14 mouse cellular contexts compared by ENCODE assay signal in genomic region chr7:48965796-48966512, GRCm38 (mm10). TPM values are rescaled to one million over a fixed set of nuclear protein-coding genes. Genes with fewer than 3 reads are reported as not detected.
DNase-seq lines count a peak whose midpoint lies in the region; ATAC-seq and TF ChIP-seq lines count a peak whose summit lies in the region.
"Had no signal": no experiment of that assay in that cellular context is flagged by ENCODE, and none has a peak within 500 bp of the region (broad histone marks: within the 10 kb centered on the region; RNA-seq: fewer than 3 reads in every experiment).

No protein-coding gene starts in this region.

- ATAC-seq in forebrain, embryonic 14.5 days, result peak; percentile 60; the same call in 1 of the 2 replicates
- no peak for ATAC-seq in forebrain, embryonic 11.5 days (replicated peaks; ENCODE audit: low FRiP score)
- peak; percentile 75 for ATAC-seq in midbrain, embryonic 12.5 days (ENCODE audit: low FRiP score, low read depth)

- no peak overlapping the region for H3K9ac ChIP-seq in forebrain, embryonic 14.5 days (ENCODE audit: low read length)
- H3K9ac ChIP-seq in forebrain, embryonic 11.5 days (ENCODE audit: low read length), result no peak overlapping the region
- peak overlapping the region; percentile 39; the same call in 1 of the 2 replicates for H3K9ac ChIP-seq in midbrain, embryonic 12.5 days (replicated peaks)
- H3K9ac ChIP-seq: limb, embryonic 12.5 days had no signal

- TF ChIP-seq CTCF in olfactory bulb, adult 2 months (IDR thresholded peaks at IDR 0.05; ENCODE audit: insufficient read depth, low read depth, low read length), result no peak

- H3K27ac ChIP-seq in forebrain, embryonic 14.5 days (ENCODE audit: low read depth, low read length), result no peak overlapping the region
- H3K27ac ChIP-seq in forebrain, embryonic 11.5 days (ENCODE audit: low read depth, low read length), result no peak overlapping the region
- peak overlapping the region; percentile 78 for H3K27ac ChIP-seq in hindbrain, embryonic 10.5 days
- peak overlapping the region; percentile 60 for H3K27ac ChIP-seq in midbrain, embryonic 12.5 days (replicated peaks)
- H3K27ac ChIP-seq in olfactory bulb, adult 2 months (ENCODE audit: insufficient read depth, low read depth, low read length), result no peak overlapping the region
- H3K27ac ChIP-seq: limb, embryonic 12.5 days had no signal

- no peak overlapping the region for H3K4me3 ChIP-seq in forebrain, embryonic 14.5 days (ENCODE audit: low read depth, low read length)
- H3K4me3 ChIP-seq in forebrain, embryonic 11.5 days (ENCODE audit: low read depth, low read length), result no peak overlapping the region
- H3K4me3 ChIP-seq in hindbrain, embryonic 10.5 days, result peak overlapping the region; percentile 29
- peak overlapping the region; percentile 20 for H3K4me3 ChIP-seq in midbrain, embryonic 12.5 days
- H3K4me3 ChIP-seq in olfactory bulb, adult 2 months (ENCODE audit: insufficient read depth, low read depth, low read length), result peak overlapping the region; percentile 19
- H3K4me3 ChIP-seq: limb, embryonic 12.5 days had no signal

- no peak overlapping the region for H3K4me2 ChIP-seq in forebrain, embryonic 14.5 days (ENCODE audit: low read length)
- H3K4me2 ChIP-seq in forebrain, embryonic 11.5 days (ENCODE audit: low read depth, low read length, severe bottlenecking), result no peak overlapping the region
- H3K4me2 ChIP-seq in midbrain, embryonic 12.5 days (replicated peaks), result peak overlapping the region; percentile 47
- H3K4me2 ChIP-seq: limb, embryonic 12.5 days had no signal

- no peaks in the 10 kb centered on the region for H3K4me1 ChIP-seq in forebrain, embryonic 14.5 days (ENCODE audit: control insufficient read depth, insufficient read depth, low read length)
- H3K4me1 ChIP-seq in forebrain, embryonic 11.5 days (replicated peaks; ENCODE audit: control insufficient read depth, insufficient read depth, low read length), result no peaks in the 10 kb centered on the region; the same call in 1 of the 2 replicates
- peaks cover 87% of the 10 kb centered on the region for H3K4me1 ChIP-seq in hindbrain, embryonic 10.5 days (replicated peaks)
- H3K4me1 ChIP-seq in midbrain, embryonic 12.5 days, result peaks cover 70% of the 10 kb centered on the region
- peaks cover 42% of the 10 kb centered on the region for H3K4me1 ChIP-seq in olfactory bulb, adult 2 months (ENCODE audit: control insufficient read depth, insufficient read depth, low read length)
- H3K4me1 ChIP-seq: limb, embryonic 12.5 days had no signal

- peaks cover 15% of the 10 kb centered on the region for H3K27me3 ChIP-seq in forebrain, embryonic 14.5 days (replicated peaks; ENCODE audit: control insufficient read depth, insufficient read depth, low read length)
- H3K27me3 ChIP-seq in forebrain, embryonic 11.5 days (ENCODE audit: control insufficient read depth, insufficient read depth, low read length), result peaks cover 19% of the 10 kb centered on the region
- peaks cover 52% of the 10 kb centered on the region for H3K27me3 ChIP-seq in hindbrain, embryonic 10.5 days (ENCODE audit: insufficient read depth, poor library complexity, severe bottlenecking)
- H3K27me3 ChIP-seq in midbrain, embryonic 12.5 days, result peaks cover 49% of the 10 kb centered on the region

- no peaks in the 10 kb centered on the region for H3K36me3 ChIP-seq in forebrain, embryonic 14.5 days (ENCODE audit: control insufficient read depth, insufficient read depth, low read length)
- H3K36me3 ChIP-seq in forebrain, embryonic 11.5 days (ENCODE audit: control insufficient read depth, insufficient read depth, low read length), result no peaks in the 10 kb centered on the region
- H3K36me3 ChIP-seq in hindbrain, embryonic 10.5 days, result peaks cover 8% of the 10 kb centered on the region
- peaks cover 6% of the 10 kb centered on the region; the same call in 1 of the 2 replicates for H3K36me3 ChIP-seq in midbrain, embryonic 12.5 days
- H3K36me3 ChIP-seq: limb, embryonic 12.5 days had no signal

- WGBS in forebrain, embryonic 14.5 days, result 48% methylated on average over 12 of the region's 12 CpGs
- 62% methylated on average over 12 of the region's 12 CpGs for WGBS in forebrain, embryonic 11.5 days
- 31% methylated on average over 12 of the region's 12 CpGs for WGBS in hindbrain, embryonic 10.5 days
- 42% methylated on average over 12 of the region's 12 CpGs for WGBS in midbrain, embryonic 12.5 days
- WGBS in olfactory bulb, adult 2 months, result 41% methylated on average over 12 of the region's 12 CpGs

- peak; percentile 65 for DNase-seq in forebrain, embryonic 14.5 days (ENCODE audit: low spot score)
- DNase-seq in forebrain, embryonic 11.5 days (ENCODE audit: low spot score), result no peak
- DNase-seq in hindbrain, embryonic 10.5 days (ENCODE audit: low spot score), result peak; percentile 61
- DNase-seq in heart, adult 8-10 months (ENCODE audit: low spot score), result no peak
- no peak for DNase-seq in MN1 (ENCODE audit: low spot score)
- no peak for DNase-seq in layer of hippocampus, adult 11-12 months (ENCODE audit: low spot score)
- DNase-seq: heart, adult 18-20 months; heart, postnatal 14 days; kidney, adult 18-20 months; lung, adult 2 months; right cerebral cortex, postnatal 4 days had no signal

- no peak for TF ChIP-seq POLR2A in olfactory bulb, adult 2 months (IDR thresholded peaks at IDR 0.05; ENCODE audit: insufficient read depth, low read depth, low read length)

- H3K9me3 ChIP-seq in forebrain, embryonic 14.5 days (replicated peaks; ENCODE audit: control insufficient read depth, low read length), result no peaks in the 10 kb centered on the region
- H3K9me3 ChIP-seq in forebrain, embryonic 11.5 days (ENCODE audit: control insufficient read depth, low read length), result no peaks in the 10 kb centered on the region
- no peaks in the 10 kb centered on the region for H3K9me3 ChIP-seq in hindbrain, embryonic 10.5 days
- H3K9me3 ChIP-seq in midbrain, embryonic 12.5 days, result no peaks in the 10 kb centered on the region
- H3K9me3 ChIP-seq: limb, embryonic 12.5 days had no signal

RNA-seq across cellular contexts. Expression of gene Nav2, which starts 57.4 kb away (rescaled TPM):
- polyA plus RNA-seq in forebrain, embryonic 14.5 days (2014; fragmentation: Nextera tagmentation; extraction: Ambion mirVana), result 6.3 and 15.5 TPM in 2 replicates
- polyA plus RNA-seq in forebrain, embryonic 11.5 days (2014; fragmentation: Nextera tagmentation; extraction: Ambion mirVana), result 6.9 and 7.2 TPM in 2 replicates
- polyA plus RNA-seq in hindbrain, embryonic 10.5 days (2016; fragmentation: Nextera tagmentation; extraction: Ambion mirVana), result 19.1 and 25.6 TPM in 2 replicates
- 23.0 and 24.5 TPM in 2 replicates for polyA plus RNA-seq in midbrain, embryonic 12.5 days (2016; fragmentation: Nextera tagmentation; extraction: Ambion mirVana)
- polyA plus RNA-seq in olfactory bulb, adult 2 months (2012; ENCODE audit: insufficient read depth, insufficient read length, low replicate concordance, missing spikeins), result 56.0 and 57.3 TPM in 2 replicates
- 10 to 100 TPM; 31.3 to 55.8 (median 41.0) TPM for total RNA-seq in heart, adult 8-10 months (2022)

Comparison
In these comparisons a context has a peak if more than half of its experiments do, and no peak if none do; other contexts are left out.
1. DNase-seq: peak in forebrain, embryonic 14.5 days (single experiment) and hindbrain, embryonic 10.5 days (single experiment); none in forebrain, embryonic 11.5 days (single experiment), heart, adult 8-10 months (single experiment), MN1 (single experiment) and layer of hippocampus, adult 11-12 months (single experiment).
2. H3K27ac ChIP-seq: peak in hindbrain, embryonic 10.5 days (single experiment) and midbrain, embryonic 12.5 days (single experiment); none in forebrain, embryonic 14.5 days (single experiment), forebrain, embryonic 11.5 days (single experiment) and olfactory bulb, adult 2 months (single experiment).
3. H3K4me3 ChIP-seq: peak in hindbrain, embryonic 10.5 days (single experiment), midbrain, embryonic 12.5 days (single experiment) and olfactory bulb, adult 2 months (single experiment); none in forebrain, embryonic 14.5 days (single experiment) and forebrain, embryonic 11.5 days (single experiment).